Mouse (Mus musculus): ENCODE results near the gene Epha3.
A peak's percentile ranks its signal among the peaks of the same experiment; 100 is the strongest.

The Epha3 gene

GRCm38 (mm10) chr16:63653393-63653918, 210.5 kb downstream of the Epha3 start:
- DNase-seq (ENCODE audit: low spot score): no peak

GRCm38 (mm10) chr16:63650760-63651159, 213.2 kb downstream of the Epha3 start:
- DNase-seq (ENCODE audit: low spot score): no peak

- DNase-seq (ENCODE audit: low spot score): no peak
Measured at GRCm38 (mm10) chr16:63646577-63646976, 217.4 kb downstream of the Epha3 start.

GRCm38 (mm10) chr16:63642641-63643040, 221.3 kb downstream of the Epha3 start:
- no peak for DNase-seq (ENCODE audit: low spot score)

GRCm38 (mm10) chr16:63641603-63642002, 222.4 kb downstream of the Epha3 start:
- DNase-seq (ENCODE audit: low spot score): no peak

GRCm38 (mm10) chr16:63638701-63639100, 225.3 kb downstream of the Epha3 start:
- DNase-seq (ENCODE audit: low spot score): no peak

- no peak for DNase-seq (ENCODE audit: low spot score)
Measured at GRCm38 (mm10) chr16:63633748-63634166, 230.2 kb downstream of the Epha3 start.

- DNase-seq (ENCODE audit: low spot score): no peak
Measured at GRCm38 (mm10) chr16:63625229-63625628, 238.7 kb downstream of the Epha3 start.

GRCm38 (mm10) chr16:63621845-63622244, 242.1 kb downstream of the Epha3 start:
- no peak for DNase-seq (ENCODE audit: low spot score)

GRCm38 (mm10) chr16:63615396-63615795, 248.6 kb downstream of the Epha3 start:
- DNase-seq (ENCODE audit: low spot score): no peak

GRCm38 (mm10) chr16:63613006-63613405, 251.0 kb downstream of the Epha3 start:
- no peak for DNase-seq (ENCODE audit: low spot score)

GRCm38 (mm10) chr16:63600229-63600628, 263.7 kb downstream of the Epha3 start:
- DNase-seq (ENCODE audit: low spot score): no peak

- no peak for DNase-seq (ENCODE audit: low spot score)
Measured at GRCm38 (mm10) chr16:63594656-63595055, 269.3 kb downstream of the Epha3 start.

- no peak for DNase-seq (ENCODE audit: low spot score)
Measured at GRCm38 (mm10) chr16:63569746-63570145, 294.2 kb downstream of the Epha3 start.

- DNase-seq (ENCODE audit: low spot score): peak; percentile 4
Measured at GRCm38 (mm10) chr16:63566106-63566836, 297.7 kb downstream of the Epha3 start.

- DNase-seq (ENCODE audit: low spot score): no peak
Measured at GRCm38 (mm10) chr16:63556410-63557146, 307.4 kb downstream of the Epha3 start.

GRCm38 (mm10) chr16:63552531-63552930, 311.4 kb downstream of the Epha3 start:
- no peak for DNase-seq (ENCODE audit: low spot score)

- no peak for DNase-seq (ENCODE audit: low spot score)
Measured at GRCm38 (mm10) chr16:63539489-63539888, 324.5 kb downstream of the Epha3 start.

- no peak for DNase-seq (ENCODE audit: low spot score)
Measured at GRCm38 (mm10) chr16:63528821-63529220, 335.2 kb downstream of the Epha3 start.

GRCm38 (mm10) chr16:63517636-63518035, 346.3 kb downstream of the Epha3 start:
- no peak for DNase-seq (ENCODE audit: low spot score)

- DNase-seq (ENCODE audit: low spot score): no peak
Measured at GRCm38 (mm10) chr16:63510069-63510468, 353.9 kb downstream of the Epha3 start.

GRCm38 (mm10) chr16:63506437-63506836, 357.5 kb downstream of the Epha3 start:
- no peak for DNase-seq (ENCODE audit: low spot score)

- DNase-seq (ENCODE audit: low spot score): no peak
Measured at GRCm38 (mm10) chr16:63501456-63501855, 362.5 kb downstream of the Epha3 start.
